Mouse (Mus musculus) liver, adult 2 months (tissue): ENCODE results near the gene Pld6. TPM values are rescaled to one million over a fixed set of nuclear protein-coding genes. Genes with fewer than 3 reads are reported as not detected.

Experiments
- DNase-seq: peaks from one replicate; pipeline ENCODE4 v3.0.0-alpha.2; 2011; ENCODE audit warnings: low read depth, low spot score; ENCODE audit errors: extremely low read depth
- H3K27ac ChIP-seq: fragments of 200-500 bp; replicated peaks from 2 replicates; pipeline ENCODE4 v1.5.1; 2012; ENCODE audit warnings: low read depth, mild to moderate bottlenecking, control low read depth, inconsistent platforms, low read length; ENCODE audit not compliant: insufficient read depth
- H3K27me3 ChIP-seq: fragments of 200-500 bp; 2 replicates; pipeline ENCODE4 v1.6.1; 2012; ENCODE audit warnings: mild to moderate bottlenecking, moderate library complexity, low read length, inconsistent platforms; ENCODE audit not compliant: control insufficient read depth, insufficient read depth
- H3K36me3 ChIP-seq: fragments of 200-500 bp; 2 replicates; pipeline ENCODE4 v1.6.1; 2012; ENCODE audit warnings: low read length, inconsistent platforms; ENCODE audit not compliant: control insufficient read depth, insufficient read depth
- H3K4me1 ChIP-seq: fragments of 200-500 bp; 2 replicates; pipeline ENCODE4 v1.6.1; 2011; ENCODE audit warnings: low read length; ENCODE audit not compliant: control insufficient read depth, insufficient read depth
- H3K4me3 ChIP-seq: fragments of 200-500 bp; 2 replicates; pipeline ENCODE4 v1.5.1; 2011; ENCODE audit warnings: low read depth, mild to moderate bottlenecking, control low read depth, low read length, moderate library complexity; ENCODE audit not compliant: insufficient read depth
- H3K79me2 ChIP-seq: fragments of 200-500 bp; 2 replicates; pipeline ENCODE4 v1.6.1; 2012; ENCODE audit warnings: inconsistent platforms, mild to moderate bottlenecking, low read length, moderate library complexity; ENCODE audit not compliant: control insufficient read depth, insufficient read depth
- H3K9ac ChIP-seq: fragments of 200-500 bp; 2 replicates; pipeline ENCODE4 v1.6.1; 2012; ENCODE audit warnings: low read depth, mild to moderate bottlenecking, control low read depth, inconsistent platforms, low read length
- CTCF ChIP-seq: fragments of 200-500 bp; IDR thresholded peaks from 2 replicates; pipeline ENCODE4 v1.5.1; 2011; ENCODE audit warnings: low read depth, low read length, control low read depth
- POLR2A ChIP-seq: fragments of 200-500 bp; IDR thresholded peaks from 2 replicates; pipeline ENCODE4 v1.6.1; 2011; ENCODE audit warnings: low read length, control low read depth; ENCODE audit not compliant: insufficient read depth; ENCODE audit errors: extremely low read depth
- WGBS: fragments of 180-500 bp; shearing (Covaris S2); methylation state at CpG from one replicate; pipeline ENCODE4 v1.1.7; 2018; 5-methylcytosine and 5-hydroxymethylcytosine counted together
- polyA plus RNA-seq: library from polyadenylated mRNA; depleted of rRNA; stranded (reverse); fragments of >200 nt; gene quantifications from 2 replicates; pipeline ENCODE4 v1.2.3, GENCODE M21; 2012
- total RNA-seq: library from RNA; depleted of rRNA; stranded (reverse); fragments of >200 nt; gene quantifications from 2 replicates; pipeline ENCODE4 v1.2.3, GENCODE M21; 2014

The Pld6 gene
- total and polyA plus RNA-seq, 2 experiments: 1.6 to 4.3 TPM

GRCm38 (mm10) chr11:59775435-59776148 is 11.9 kb downstream of the Pld6 start:
- Histone ChIP-seq H3K4me3 (no peak overlapping the region), H3K36me3 (peaks cover 19% of the 10 kb centered on the region), H3K9ac (no peak overlapping the region), H3K27me3 (no peaks in the 10 kb centered on the region), H3K4me1 (peaks cover 5% of the 10 kb centered on the region), H3K27ac (no peak overlapping the region), H3K79me2 (no peaks in the 10 kb centered on the region)
- DNase-seq: no peak
- 93% methylated on average over 13 of the region's 13 CpGs for WGBS
- TF ChIP-seq POLR2A (no peak), CTCF (no peak)

- Histone ChIP-seq H3K4me1 (peaks cover 5% of the 10 kb centered on the region), H3K4me3 (no peak overlapping the region), H3K36me3 (peaks cover 19% of the 10 kb centered on the region), H3K79me2 (no peaks in the 10 kb centered on the region), H3K27ac (no peak overlapping the region), H3K9ac (no peak overlapping the region), H3K27me3 (no peaks in the 10 kb centered on the region)
- TF ChIP-seq CTCF: no peak
- TF ChIP-seq POLR2A: no peak
- 85% methylated on average over 4 of the region's 4 CpGs for WGBS
- no peak for DNase-seq
Observed at GRCm38 (mm10) chr11:59774522-59774921, 12.9 kb downstream of the Pld6 start.

GRCm38 (mm10) chr11:59772902-59773301 is 14.5 kb downstream of the Pld6 start:
- DNase-seq: no peak
- peaks cover 27% of the 10 kb centered on the region for H3K36me3 ChIP-seq
- no peak for TF ChIP-seq POLR2A
- no peak for TF ChIP-seq CTCF
- 90% methylated on average over 4 of the region's 4 CpGs for WGBS
- H3K79me2 ChIP-seq: no peaks in the 10 kb centered on the region
- no peaks in the 10 kb centered on the region for H3K27me3 ChIP-seq
- H3K4me3 ChIP-seq: no peak overlapping the region
- no peak overlapping the region for H3K27ac ChIP-seq
- peaks cover 2% of the 10 kb centered on the region; the same call in 1 of the 2 replicates for H3K4me1 ChIP-seq
- H3K9ac ChIP-seq: no peak overlapping the region

GRCm38 (mm10) chr11:59772291-59772690 is 15.2 kb downstream of the Pld6 start:
- no peak for DNase-seq
- H3K9ac ChIP-seq: no peak overlapping the region
- TF ChIP-seq CTCF (no peak), POLR2A (no peak)
- H3K27ac ChIP-seq: no peak overlapping the region
- 89% methylated on average over 2 of the region's 2 CpGs for WGBS
- no peaks in the 10 kb centered on the region for H3K27me3 ChIP-seq
- no peak overlapping the region for H3K4me3 ChIP-seq
- peaks cover 33% of the 10 kb centered on the region for H3K36me3 ChIP-seq
- no peaks in the 10 kb centered on the region for H3K4me1 ChIP-seq
- H3K79me2 ChIP-seq: no peaks in the 10 kb centered on the region

GRCm38 (mm10) chr11:59770753-59771152 is 16.7 kb downstream of the Pld6 start:
- H3K27me3 ChIP-seq: no peaks in the 10 kb centered on the region

GRCm38 (mm10) chr11:59769738-59770137 is 17.7 kb downstream of the Pld6 start:
- Histone ChIP-seq H3K9ac (no peak overlapping the region), H3K36me3 (peaks cover 43% of the 10 kb centered on the region)
- DNase-seq: no peak

More at GRCm38 (mm10) chr11:59770753-59771152, 16.7 kb downstream of the Pld6 start:
- Histone ChIP-seq H3K9ac (no peak overlapping the region), H3K27ac (no peak overlapping the region), H3K4me1 (no peaks in the 10 kb centered on the region), H3K4me3 (no peak overlapping the region), H3K79me2 (no peaks in the 10 kb centered on the region), H3K36me3 (peaks cover 39% of the 10 kb centered on the region)
- WGBS: 77% methylated on average over 7 of the region's 7 CpGs
- no peak for DNase-seq
- no peak for TF ChIP-seq CTCF
- TF ChIP-seq POLR2A: no peak

More at GRCm38 (mm10) chr11:59769738-59770137, 17.7 kb downstream of the Pld6 start:
- Histone ChIP-seq H3K4me3 (no peak overlapping the region), H3K27me3 (no peaks in the 10 kb centered on the region), H3K27ac (no peak overlapping the region), H3K4me1 (no peaks in the 10 kb centered on the region), H3K79me2 (no peaks in the 10 kb centered on the region)
- WGBS: 91% methylated on average over 6 of the region's 6 CpGs
- no peak for TF ChIP-seq CTCF
- no peak for TF ChIP-seq POLR2A
